Mouse (Mus musculus) stomach, embryonic 14.5 days (tissue): ENCODE measurements around the gene Tomm40. TPM values are rescaled to one million over a fixed set of nuclear protein-coding genes. Genes with fewer than 3 reads are reported as not detected.
"Not testable (repeated sequence)": the region's sequence is repeated elsewhere in the genome, so short reads cannot be mapped to it uniquely, and the experiment has no call there.

Experiments
- ATAC-seq: fragments of 200-750 bp; cut with Nextera tagmentation; 2 replicates; pipeline ENCODE4 v1.8.0; 2017; ENCODE audit warnings: low read depth, moderate TSS enrichment; ENCODE audit not compliant: insufficient number of reproducible peaks, insufficient read depth, low FRiP score
- H3K27ac ChIP-seq: fragments of 300-500 bp; sonication (generic); 2 replicates; pipeline ENCODE4 v1.5.1; 2014; ENCODE audit warnings: mild to moderate bottlenecking, low read length, moderate library complexity, mixed read lengths
- H3K27me3 ChIP-seq: fragments of 300-500 bp; sonication (generic); 2 replicates; pipeline ENCODE4 v1.6.1; 2014; ENCODE audit warnings: low read length, control low read depth, mixed read lengths; ENCODE audit not compliant: control insufficient read depth, insufficient read depth
- H3K36me3 ChIP-seq: fragments of 300-500 bp; sonication (generic); 2 replicates; pipeline ENCODE4 v1.6.1; 2014; ENCODE audit warnings: mild to moderate bottlenecking, control low read depth, low read length, moderate library complexity, mixed read lengths; ENCODE audit not compliant: control insufficient read depth, insufficient read depth
- H3K4me1 ChIP-seq: fragments of 300-500 bp; sonication (generic); 2 replicates; pipeline ENCODE4 v1.6.1; 2014; ENCODE audit warnings: low read length, control low read depth, mixed read lengths; ENCODE audit not compliant: control insufficient read depth, insufficient read depth
- H3K4me2 ChIP-seq: fragments of 300-500 bp; sonication (generic); replicated peaks from 2 replicates; pipeline ENCODE4 v1.6.1; 2014; ENCODE audit warnings: low read depth, low read length, control low read depth
- H3K4me3 ChIP-seq: fragments of 300-500 bp; sonication (generic); 2 replicates; pipeline ENCODE4 v1.5.1; 2014; ENCODE audit warnings: low read depth, low read length, control low read depth
- H3K9ac ChIP-seq: fragments of 300-500 bp; sonication (generic); replicated peaks from 2 replicates; pipeline ENCODE4 v1.6.1; 2014; ENCODE audit warnings: low read depth, mild to moderate bottlenecking, control low read depth, low read length, moderate library complexity, mixed read lengths
- H3K9me3 ChIP-seq: fragments of 300-500 bp; sonication (generic); 2 replicates; pipeline ENCODE4 v1.6.1; 2016; ENCODE audit warnings: low read depth, low read length, control low read depth; ENCODE audit not compliant: control insufficient read depth
- WGBS: fragments of 180-500 bp; shearing (Covaris S2); extraction: QIAGEN DNeasy Blood & Tissue Kit; methylation state at CpG from one replicate; pipeline ENCODE4 v1.1.7; 2014; 5-methylcytosine and 5-hydroxymethylcytosine counted together
- polyA plus RNA-seq: library from polyadenylated mRNA; unstranded; fragments of >200 nt; fragmentation: Nextera tagmentation; extraction: Ambion mirVana; gene quantifications from 2 replicates; pipeline ENCODE4 v1.2.1, GENCODE M21; 2014

Tomm40 gene
- polyA plus RNA-seq, 1 experiment from 2014 or later = 91.2 TPM

DNA sequence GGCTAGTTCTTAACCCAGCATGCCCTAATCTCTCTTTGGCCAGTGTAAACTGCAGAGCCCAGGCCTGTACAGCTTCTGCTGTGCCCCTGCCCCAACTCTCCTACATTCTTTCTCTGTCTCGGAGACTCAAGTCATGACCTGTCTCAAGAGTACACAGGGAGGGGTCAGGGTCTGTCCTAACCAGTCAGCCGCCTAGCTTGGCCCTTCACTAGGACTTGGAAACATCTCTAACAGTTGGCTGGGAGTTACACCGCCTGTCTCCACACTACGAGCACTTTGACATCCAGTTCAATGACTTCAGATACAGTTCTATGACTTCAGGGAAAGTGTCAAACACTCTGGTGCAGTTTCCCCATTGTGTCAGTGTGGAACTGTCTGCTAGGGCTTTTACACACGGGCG lies 23.8 kb downstream of the Tomm40 start:
- Histone ChIP-seq H3K36me3 (no peaks in the 10 kb centered on the region), H3K4me3 (no peak overlapping the region), H3K4me2 (no peak overlapping the region), H3K27me3 (no peaks in the 10 kb centered on the region), H3K9ac (no peak overlapping the region), H3K9me3 (no peaks in the 10 kb centered on the region), H3K27ac (no peak overlapping the region), H3K4me1 (0 out of 2 replicates have a peak, but pooled peaks cover 3% of the 10 kb centered on the region)
- WGBS = 69% methylated on average over 6 of the region's 6 CpGs
- ATAC-seq = no peak

- no peaks in the 10 kb centered on the region for H3K27me3 ChIP-seq
- H3K27ac ChIP-seq = no peak overlapping the region
- 83% methylated on average over 4 of the region's 4 CpGs for WGBS
- H3K9me3 ChIP-seq = no peaks in the 10 kb centered on the region
- H3K36me3 ChIP-seq = no peaks in the 10 kb centered on the region
- H3K9ac ChIP-seq = no peak overlapping the region
- H3K4me3 ChIP-seq = no peak overlapping the region
- H3K4me1 ChIP-seq = 0 out of 2 replicates have a peak, but pooled peaks cover 3% of the 10 kb centered on the region
- no peak for ATAC-seq
- no peak overlapping the region for H3K4me2 ChIP-seq
Observed at GRCm38 (mm10) chr7:19690845-19691244, 24.4 kb downstream of the Tomm40 start.

DNA sequence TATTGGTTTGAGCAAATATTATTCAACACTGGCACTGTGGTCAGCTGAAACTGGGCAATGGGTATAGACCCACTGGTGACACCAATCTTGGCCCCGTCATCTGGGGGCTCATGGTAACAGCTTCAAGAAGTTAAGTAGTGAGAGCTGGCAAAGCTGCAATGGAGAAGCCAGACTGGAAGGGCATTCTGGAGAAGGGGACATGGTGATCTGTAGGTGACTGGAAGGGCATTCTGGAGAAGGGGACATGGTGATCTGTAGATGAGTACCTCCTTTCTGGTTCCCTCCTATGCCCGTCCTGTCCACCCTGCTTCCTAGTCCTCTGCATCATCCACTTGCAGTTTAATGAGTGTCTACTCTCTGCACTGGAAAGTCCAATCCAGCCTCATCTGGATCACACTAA lies 26.6 kb downstream of the Tomm40 start:
- H3K4me1 ChIP-seq = 0 out of 2 replicates have a peak, but pooled peaks cover 3% of the 10 kb centered on the region
- no peaks in the 10 kb centered on the region for H3K36me3 ChIP-seq
- H3K9me3 ChIP-seq = no peaks in the 10 kb centered on the region
- no peak overlapping the region for H3K4me3 ChIP-seq
- H3K4me2 ChIP-seq = no peak overlapping the region
- no peak for ATAC-seq
- no peak overlapping the region for H3K9ac ChIP-seq
- 95% methylated on average over 2 of the region's 2 CpGs for WGBS
- no peaks in the 10 kb centered on the region for H3K27me3 ChIP-seq
- H3K27ac ChIP-seq = no peak overlapping the region

GRCm38 (mm10) chr7:19688101-19688500 lies 27.1 kb downstream of the Tomm40 start:
- ATAC-seq = no peak
- no peaks in the 10 kb centered on the region for H3K27me3 ChIP-seq
- H3K9me3 ChIP-seq = no peaks in the 10 kb centered on the region
- H3K27ac ChIP-seq = no peak overlapping the region
- no peaks in the 10 kb centered on the region for H3K36me3 ChIP-seq
- no peak overlapping the region for H3K4me3 ChIP-seq
- no peak overlapping the region for H3K9ac ChIP-seq
- 0 out of 2 replicates have a peak, but pooled peaks cover 3% of the 10 kb centered on the region for H3K4me1 ChIP-seq
- no peak overlapping the region for H3K4me2 ChIP-seq
- 93% methylated on average over 10 of the region's 10 CpGs for WGBS

- H3K4me2 ChIP-seq, H3K4me1 ChIP-seq, H3K4me3 ChIP-seq, H3K27me3 ChIP-seq, ATAC-seq, H3K27ac ChIP-seq, H3K9ac ChIP-seq, H3K9me3 ChIP-seq, H3K36me3 ChIP-seq: not testable (repeated sequence)
- WGBS = 66% methylated on average over 8 of the region's 8 CpGs
Observed at GRCm38 (mm10) chr7:19686927-19687583, 28.2 kb downstream of the Tomm40 start.

- no peaks in the 10 kb centered on the region for H3K4me1 ChIP-seq
- H3K27ac ChIP-seq = no peak overlapping the region
- 82% methylated on average over 6 of the region's 6 CpGs for WGBS
- no peak overlapping the region for H3K4me2 ChIP-seq
- H3K27me3 ChIP-seq = no peaks in the 10 kb centered on the region
- no peak overlapping the region for H3K9ac ChIP-seq
- H3K36me3 ChIP-seq = no peaks in the 10 kb centered on the region
- no peak for ATAC-seq
- H3K9me3 ChIP-seq = no peaks in the 10 kb centered on the region
- no peak overlapping the region for H3K4me3 ChIP-seq
Observed at GRCm38 (mm10) chr7:19686521-19686920, 28.7 kb downstream of the Tomm40 start.

- no peak overlapping the region for H3K4me3 ChIP-seq
- H3K27ac ChIP-seq = no peak overlapping the region
- ATAC-seq = no peak
- no peak overlapping the region for H3K4me2 ChIP-seq
- H3K27me3 ChIP-seq = no peaks in the 10 kb centered on the region
- H3K9ac ChIP-seq = no peak overlapping the region
- no peaks in the 10 kb centered on the region for H3K9me3 ChIP-seq
- no peaks in the 10 kb centered on the region for H3K36me3 ChIP-seq
- H3K4me1 ChIP-seq = no peaks in the 10 kb centered on the region
- WGBS = 45% methylated on average over 4 of the region's 4 CpGs
Observed at GRCm38 (mm10) chr7:19685374-19685773, 29.9 kb downstream of the Tomm40 start.

DNA sequence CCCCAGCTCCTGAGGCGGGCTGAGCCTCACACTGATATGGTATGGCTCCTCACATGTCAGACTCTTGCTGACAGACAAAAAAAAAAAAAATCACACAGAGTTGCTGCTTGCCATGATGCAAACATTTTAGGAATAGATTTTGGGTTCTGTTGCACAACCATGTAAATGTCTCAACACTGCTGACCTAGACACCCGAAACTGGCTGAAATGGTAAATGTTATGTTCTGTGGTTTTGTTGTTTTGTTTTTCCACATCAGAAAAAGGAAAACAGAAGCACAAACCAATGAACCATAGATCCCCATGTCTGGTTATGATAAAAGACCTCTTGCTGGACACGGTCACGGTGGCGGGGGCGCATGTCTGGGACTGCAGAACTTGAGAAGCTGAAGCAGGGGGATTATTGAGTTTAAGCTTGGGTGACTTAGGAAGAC lies 31.5 kb downstream of the Tomm40 start:
- Histone ChIP-seq H3K27ac (no peak overlapping the region), H3K4me2 (no peak overlapping the region), H3K4me1 (no peaks in the 10 kb centered on the region), H3K4me3 (no peak overlapping the region), H3K36me3 (no peaks in the 10 kb centered on the region), H3K9ac (no peak overlapping the region), H3K27me3 (no peaks in the 10 kb centered on the region), H3K9me3 (no peaks in the 10 kb centered on the region)
- ATAC-seq = no peak
- WGBS = 88% methylated on average over 6 of the region's 6 CpGs

DNA sequence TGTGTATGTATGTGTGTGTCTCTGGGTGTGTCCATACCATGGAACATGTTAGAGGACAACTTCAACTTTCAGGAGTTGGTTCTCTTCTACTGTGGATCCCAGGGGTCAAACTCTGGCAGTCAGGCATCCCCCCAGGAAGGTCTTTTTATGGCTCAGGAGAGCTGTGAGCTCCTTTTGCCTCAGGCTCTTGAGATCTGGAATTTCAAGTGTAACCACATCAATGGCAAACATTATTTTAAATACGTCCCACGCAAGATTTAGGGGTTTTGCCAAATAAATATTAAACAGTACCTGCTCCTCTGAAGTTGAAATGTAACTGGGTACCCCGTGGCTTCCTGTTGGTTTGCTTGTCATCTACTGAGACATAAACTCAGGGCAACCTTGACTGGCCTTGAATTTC lies 32.3 kb downstream of the Tomm40 start:
- Histone ChIP-seq H3K9ac (no peak overlapping the region), H3K27me3 (no peaks in the 10 kb centered on the region), H3K4me1 (no peaks in the 10 kb centered on the region), H3K4me3 (no peak overlapping the region), H3K4me2 (no peak overlapping the region), H3K9me3 (no peaks in the 10 kb centered on the region), H3K36me3 (no peaks in the 10 kb centered on the region), H3K27ac (no peak overlapping the region)
- 75% methylated on average over 3 of the region's 3 CpGs for WGBS
- ATAC-seq = no peak
